ENCODE assay signal across 8 mouse cellular contexts in the genomic region with DNA sequence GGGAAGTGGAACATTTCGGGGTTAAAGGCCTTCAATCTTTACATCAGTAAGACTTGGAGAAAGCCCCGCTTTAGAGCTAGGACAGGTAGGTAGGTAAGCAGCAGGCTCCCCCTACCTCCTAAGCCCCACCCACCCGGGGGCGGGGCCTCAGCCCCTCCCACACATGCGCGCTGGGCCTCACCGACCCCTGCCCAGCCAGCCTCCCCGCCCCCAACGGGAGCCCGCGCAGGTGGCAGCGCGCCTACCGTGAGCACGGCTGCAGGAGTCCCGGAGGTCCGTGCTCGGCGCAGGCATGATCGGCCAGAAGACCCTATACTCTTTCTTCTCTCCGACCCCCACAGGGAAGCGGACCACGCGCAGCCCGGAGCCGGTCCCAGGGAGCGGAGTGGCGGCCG. TPM values are rescaled to one million over a fixed set of nuclear protein-coding genes. Genes with fewer than 3 reads are reported as not detected.
DNase-seq lines count a peak whose midpoint lies in the region; ATAC-seq lines count a peak whose summit lies in the region.

A gene (plus strand): TSS at position 176 of the 395 bp plus-strand sequence.

- H3K9ac ChIP-seq in kidney, embryonic 14.5 days (ENCODE audit: low read depth, low read length), result peak within 1 kb of the TSS; percentile 66
- peak within 1 kb of the TSS; percentile 50 for H3K9ac ChIP-seq in stomach, embryonic 14.5 days (replicated peaks; ENCODE audit: low read depth, low read length)

- peak within 1 kb of the TSS; percentile 66; the same call in 1 of the 2 replicates for H3K27ac ChIP-seq in kidney, embryonic 14.5 days (ENCODE audit: low read depth, low read length)
- H3K27ac ChIP-seq in stomach, embryonic 14.5 days (ENCODE audit: low read length), result peak within 1 kb of the TSS; percentile 73

- peak within 1 kb of the TSS; percentile 89 for H3K4me3 ChIP-seq in kidney, embryonic 14.5 days (ENCODE audit: low read length)
- H3K4me3 ChIP-seq in stomach, embryonic 14.5 days (ENCODE audit: low read depth, low read length), result peak within 1 kb of the TSS; percentile 83

- H3K4me2 ChIP-seq in kidney, embryonic 14.5 days (replicated peaks; ENCODE audit: low read depth, low read length), result peak within 1 kb of the TSS; percentile 94
- H3K4me2 ChIP-seq in stomach, embryonic 14.5 days (replicated peaks; ENCODE audit: low read depth, low read length), result peak within 1 kb of the TSS; percentile 94

- peaks cover 12% of the 10 kb centered on the region for H3K4me1 ChIP-seq in kidney, embryonic 14.5 days (ENCODE audit: control insufficient read depth, insufficient read depth, low read length)
- H3K4me1 ChIP-seq in stomach, embryonic 14.5 days (ENCODE audit: control insufficient read depth, insufficient read depth, low read length), result peaks cover 21% of the 10 kb centered on the region

- WGBS in kidney, embryonic 14.5 days, result under 1% methylated on average over 27 of the region's 29 CpGs
- WGBS in stomach, embryonic 14.5 days, result under 1% methylated on average over 29 of the region's 29 CpGs

- peak; percentile 48 for ATAC-seq in kidney, embryonic 14.5 days (ENCODE audit: low FRiP score, low TSS enrichment)
- ATAC-seq in stomach, embryonic 14.5 days (ENCODE audit: insufficient number of reproducible peaks, insufficient read depth, low FRiP score, low read depth), result peak; percentile 44

- no peaks in the 10 kb centered on the region for H3K27me3 ChIP-seq in kidney, embryonic 14.5 days (ENCODE audit: control insufficient read depth, insufficient read depth, low read length)
- no peaks in the 10 kb centered on the region for H3K27me3 ChIP-seq in stomach, embryonic 14.5 days (ENCODE audit: control insufficient read depth, insufficient read depth, low read length)

- no peaks in the 10 kb centered on the region for H3K9me3 ChIP-seq in kidney, embryonic 14.5 days (ENCODE audit: control insufficient read depth, low read length)
- no peaks in the 10 kb centered on the region for H3K9me3 ChIP-seq in stomach, embryonic 14.5 days (ENCODE audit: control insufficient read depth, low read depth, low read length)

- peak; percentile 66 for DNase-seq in right cerebral cortex, postnatal 4 days
- DNase-seq in right cerebral cortex, postnatal 36 days (ENCODE audit: low spot score in 2 of 2), result no peak
- DNase-seq in cerebellum, postnatal 10 days, result peak; percentile 90
- DNase-seq in heart, adult 8-10 months (ENCODE audit: low spot score), result no peak
- peak; percentile 39 for DNase-seq in lung, postnatal 14 days
- DNase-seq in urinary bladder, adult 18-20 months (ENCODE audit: low spot score in 2 of 2), result no peak

- H3K36me3 ChIP-seq in kidney, embryonic 14.5 days (ENCODE audit: control insufficient read depth, insufficient read depth, low read length), result peaks cover 18% of the 10 kb centered on the region; the same call in 1 of the 2 replicates
- no peaks in the 10 kb centered on the region for H3K36me3 ChIP-seq in stomach, embryonic 14.5 days (ENCODE audit: control insufficient read depth, insufficient read depth, low read length)

RNA-seq across cellular contexts. Expression of the gene that starts here (rescaled TPM):
- 10 to 100 TPM; 21.5 to 30.1 (median 24.2) TPM for total RNA-seq in heart, adult 8-10 months (2022)
- 38.1 and 44.6 TPM in 2 replicates for polyA plus RNA-seq in kidney, embryonic 14.5 days (2014; fragmentation: Nextera tagmentation; extraction: Ambion mirVana)
- 24.1 and 28.8 TPM in 2 replicates for polyA plus RNA-seq in stomach, embryonic 14.5 days (2014; fragmentation: Nextera tagmentation; extraction: Ambion mirVana)

Comparison
In these comparisons a context has a peak if more than half of its experiments do, and no peak if none do; other contexts are left out.
1. DNase-seq: peak in right cerebral cortex, postnatal 4 days (single experiment), cerebellum, postnatal 10 days (2 of 2) and lung, postnatal 14 days (single experiment); none in right cerebral cortex, postnatal 36 days (0 of 2), heart, adult 8-10 months (single experiment) and urinary bladder, adult 18-20 months (0 of 2).